Mouse (Mus musculus) forebrain, embryonic 10.5 days (tissue): ENCODE results near the gene Arap1. TPM values are rescaled to one million over a fixed set of nuclear protein-coding genes. Genes with fewer than 3 reads are reported as not detected.
A peak's percentile ranks its signal among the peaks of the same experiment; 100 is the strongest.

Source experiments
- DNase-seq: peaks from one replicate; pipeline ENCODE4 v3.0.0-alpha.2; 2017; ENCODE audit warnings: low spot score; ENCODE audit errors: extremely low spot score
- H3K27ac ChIP-seq: fragments of 300-500 bp; sonication (generic); 2 replicates; pipeline ENCODE4 v1.5.1; 2016; ENCODE audit warnings: mild to moderate bottlenecking
- H3K27me3 ChIP-seq: fragments of 300-500 bp; sonication (generic); 2 replicates; pipeline ENCODE4 v1.6.1; 2016; ENCODE audit warnings: mild to moderate bottlenecking; ENCODE audit not compliant: poor library complexity, severe bottlenecking
- H3K36me3 ChIP-seq: fragments of 300-500 bp; sonication (generic); replicated peaks from 2 replicates; pipeline ENCODE4 v1.6.1; 2016; ENCODE audit warnings: mild to moderate bottlenecking, moderate library complexity
- H3K4me1 ChIP-seq: fragments of 300-500 bp; sonication (generic); 2 replicates; pipeline ENCODE4 v1.6.1; 2016
- H3K4me3 ChIP-seq: fragments of 300-500 bp; sonication (generic); 2 replicates; pipeline ENCODE4 v1.5.1; 2016; ENCODE audit warnings: mild to moderate bottlenecking, moderate library complexity
- H3K9me3 ChIP-seq: fragments of 300-500 bp; sonication (generic); 2 replicates; pipeline ENCODE4 v1.6.1; 2016; ENCODE audit warnings: mild to moderate bottlenecking, moderate library complexity
- WGBS: fragments of 180-500 bp; shearing (Covaris S2); methylation state at CpG from one replicate; pipeline ENCODE4 v1.1.7; 2016; 5-methylcytosine and 5-hydroxymethylcytosine counted together
- polyA plus RNA-seq: library from polyadenylated mRNA; unstranded; fragments of >200 nt; fragmentation: Nextera tagmentation; extraction: Ambion mirVana; gene quantifications from 2 replicates; pipeline ENCODE4 v1.2.1, GENCODE M21; 2016

The Arap1 gene
- polyA plus RNA-seq, 1 experiment from 2014 or later = 12.9 TPM

DNA sequence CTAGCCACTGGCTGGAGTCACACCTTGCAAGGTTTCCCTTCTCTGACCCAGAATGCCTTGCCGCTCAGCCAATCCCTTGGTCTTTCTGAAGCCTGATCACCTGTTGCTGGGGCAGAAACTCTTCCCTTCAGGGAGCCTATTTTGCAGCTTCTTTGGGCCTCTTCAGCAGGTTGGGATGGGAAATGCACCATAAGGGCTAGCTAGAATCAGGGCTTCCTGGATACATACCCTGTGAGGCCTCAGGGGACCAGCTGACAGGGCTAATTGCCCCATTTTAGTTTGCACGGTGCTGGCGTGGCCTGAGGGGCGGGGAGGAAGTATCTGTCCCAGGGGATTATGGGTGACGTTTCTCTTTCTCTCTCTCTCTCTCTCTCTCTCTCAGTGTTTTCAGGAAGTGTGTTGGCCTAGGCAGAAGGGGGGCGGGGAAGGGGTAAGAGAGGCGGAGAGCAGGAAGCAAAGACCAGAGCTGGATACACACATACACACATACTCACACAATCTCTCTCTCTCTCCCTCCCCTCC, 29.9 kb downstream of the Arap1 start:
- Histone ChIP-seq H3K9me3 (no peaks in the 10 kb centered on the region), H3K27ac (peak overlapping the region; percentile 68), H3K4me3 (peak overlapping the region; percentile 29; the same call in 1 of the 2 replicates), H3K27me3 (no peaks in the 10 kb centered on the region), H3K4me1 (peaks cover 31% of the 10 kb centered on the region), H3K36me3 (no peaks in the 10 kb centered on the region)
- DNase-seq = no peak
- 24% methylated on average over 7 of the region's 7 CpGs for WGBS

DNA sequence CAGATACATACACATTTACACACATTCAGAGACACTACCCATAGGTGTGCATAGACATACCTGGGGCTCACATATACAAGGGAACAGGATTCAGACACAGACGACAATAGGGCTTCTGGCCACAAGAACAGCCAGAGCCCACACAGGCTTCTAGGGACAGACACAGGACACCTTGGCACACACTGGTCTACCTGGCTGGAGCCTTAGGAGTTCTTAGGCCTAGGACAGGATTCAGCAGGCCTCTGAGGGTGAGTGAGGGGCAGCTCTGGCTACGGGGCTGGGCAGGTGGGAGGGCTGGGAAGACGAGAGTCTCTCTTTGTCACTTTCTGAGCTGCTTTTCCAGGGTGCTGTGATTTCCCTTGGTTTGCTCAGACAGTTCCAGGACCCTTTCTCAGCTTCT, 30.4 kb downstream of the Arap1 start:
- no peak overlapping the region for H3K4me3 ChIP-seq
- H3K27me3 ChIP-seq = no peaks in the 10 kb centered on the region
- no peak for DNase-seq
- H3K9me3 ChIP-seq = no peaks in the 10 kb centered on the region
- 67% methylated on average over 3 of the region's 3 CpGs for WGBS
- H3K4me1 ChIP-seq = peaks cover 31% of the 10 kb centered on the region
- no peaks in the 10 kb centered on the region for H3K36me3 ChIP-seq
- peak overlapping the region; percentile 68 for H3K27ac ChIP-seq

DNA sequence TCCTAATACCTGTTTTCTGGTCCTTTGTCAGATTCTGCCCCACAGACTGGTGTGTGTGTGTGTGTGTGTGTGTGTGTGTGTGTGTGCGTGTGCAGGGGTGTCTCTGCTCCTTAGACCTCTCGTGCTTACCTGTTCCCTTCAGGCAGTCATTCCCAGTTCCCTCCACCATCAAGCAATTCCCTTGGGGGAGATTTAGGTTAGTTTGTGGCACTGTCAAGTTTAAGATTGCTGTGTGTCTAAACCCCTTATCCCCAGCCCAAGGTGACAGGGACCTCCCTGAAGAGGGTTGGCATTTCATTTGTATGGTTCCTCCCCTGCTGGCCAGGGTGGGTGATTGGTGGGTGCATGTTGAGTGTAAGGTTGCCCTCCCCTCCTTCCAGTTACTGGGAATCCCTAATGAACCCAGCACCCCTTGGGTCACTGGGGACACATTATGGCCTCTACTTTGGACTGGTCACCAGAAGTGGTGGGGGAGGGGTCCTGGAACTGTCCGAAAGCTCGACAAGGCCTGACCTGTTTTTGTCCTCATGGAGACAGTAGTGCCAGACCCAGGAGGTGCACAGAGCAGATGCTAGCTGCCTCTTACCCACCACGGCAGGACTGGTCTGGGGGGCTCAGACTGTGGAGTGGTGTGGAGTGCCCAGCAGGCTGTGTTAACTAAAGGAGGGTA, 31.1 kb downstream of the Arap1 start:
- Histone ChIP-seq H3K27me3 (no peaks in the 10 kb centered on the region), H3K4me3 (no peak overlapping the region), H3K4me1 (peaks cover 31% of the 10 kb centered on the region), H3K27ac (peak overlapping the region; percentile 68), H3K36me3 (no peaks in the 10 kb centered on the region), H3K9me3 (no peaks in the 10 kb centered on the region)
- no peak for DNase-seq
- 71% methylated on average over 5 of the region's 5 CpGs for WGBS

DNA sequence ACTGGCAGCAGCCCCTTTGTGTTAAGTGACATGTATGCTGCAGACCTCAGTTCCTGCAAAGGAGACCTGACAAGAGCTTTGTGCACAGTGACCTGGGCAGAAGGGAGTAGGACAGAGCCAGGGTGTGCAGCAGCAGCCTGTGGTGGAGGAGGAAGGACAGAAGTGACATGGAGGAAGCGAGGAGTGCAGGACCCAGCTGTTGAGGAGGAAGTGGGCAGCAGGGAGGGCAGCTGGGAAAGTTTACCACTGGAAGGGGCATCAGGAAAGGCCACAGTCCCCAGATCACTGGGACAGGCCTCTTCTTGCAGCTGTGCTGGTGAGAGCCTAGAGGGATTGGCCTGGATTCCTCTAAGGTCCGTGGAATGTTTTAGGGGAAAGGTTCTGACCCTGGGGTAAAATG, 31.9 kb downstream of the Arap1 start:
- DNase-seq = no peak
- peaks cover 33% of the 10 kb centered on the region for H3K4me1 ChIP-seq
- no peaks in the 10 kb centered on the region for H3K27me3 ChIP-seq
- 68% methylated on average over 2 of the region's 2 CpGs for WGBS
- no peaks in the 10 kb centered on the region for H3K36me3 ChIP-seq
- no peaks in the 10 kb centered on the region for H3K9me3 ChIP-seq
- H3K4me3 ChIP-seq = no peak overlapping the region
- peak overlapping the region; percentile 68; the same call in 1 of the 2 replicates for H3K27ac ChIP-seq

DNA sequence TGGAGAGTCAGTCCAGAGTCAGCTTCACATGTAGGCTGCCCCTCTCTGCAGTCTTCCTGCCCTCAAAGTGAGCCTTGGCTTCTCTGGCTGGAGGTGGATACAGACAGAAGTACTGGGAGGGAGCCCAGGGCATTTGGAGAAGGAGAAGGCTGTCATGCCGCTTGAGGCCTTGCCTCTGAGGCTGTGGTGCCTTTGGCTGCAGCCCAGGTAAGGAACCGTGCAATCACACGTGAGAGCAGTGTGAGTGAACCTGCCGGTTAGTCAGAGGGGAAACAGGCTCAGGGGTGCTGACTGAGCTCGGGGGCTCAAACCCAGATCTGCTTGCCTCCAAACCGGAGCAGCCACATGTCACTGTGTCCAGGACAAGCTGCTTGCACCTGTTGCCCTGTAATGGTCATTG, 33.6 kb downstream of the Arap1 start:
- no peak for DNase-seq
- H3K4me3 ChIP-seq = no peak overlapping the region
- H3K27ac ChIP-seq = no peak overlapping the region
- 85% methylated on average over 6 of the region's 6 CpGs for WGBS
- H3K27me3 ChIP-seq = no peaks in the 10 kb centered on the region
- H3K4me1 ChIP-seq = peaks cover 49% of the 10 kb centered on the region
- no peaks in the 10 kb centered on the region for H3K9me3 ChIP-seq
- no peaks in the 10 kb centered on the region for H3K36me3 ChIP-seq

DNA sequence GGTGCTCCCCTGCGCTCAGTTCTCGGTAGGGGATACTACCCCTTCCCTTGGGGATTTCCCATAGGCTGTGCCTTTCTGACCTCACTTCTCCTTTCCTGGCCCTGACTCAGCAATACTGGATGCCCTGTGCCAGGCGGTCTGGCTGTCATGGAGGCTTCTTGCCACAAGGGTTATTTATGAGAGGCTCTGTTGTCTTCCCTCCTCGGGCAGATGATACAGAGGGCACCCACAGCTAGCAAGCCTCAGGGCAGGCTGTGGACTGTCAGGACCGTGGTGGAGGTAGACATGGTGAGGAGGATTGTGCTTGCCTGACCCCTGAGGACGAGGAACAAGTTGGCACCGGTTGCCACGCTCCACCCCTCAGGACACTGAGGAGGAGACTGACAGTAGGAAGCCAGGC, 34.5 kb downstream of the Arap1 start:
- Histone ChIP-seq H3K4me1 (peaks cover 44% of the 10 kb centered on the region), H3K4me3 (no peak overlapping the region), H3K9me3 (no peaks in the 10 kb centered on the region), H3K27me3 (no peaks in the 10 kb centered on the region), H3K27ac (0 out of 2 replicates have a peak overlapping the region, but pooled peaks have one; percentile 45), H3K36me3 (no peaks in the 10 kb centered on the region)
- WGBS = 76% methylated on average over 8 of the region's 8 CpGs
- DNase-seq = no peak

DNA sequence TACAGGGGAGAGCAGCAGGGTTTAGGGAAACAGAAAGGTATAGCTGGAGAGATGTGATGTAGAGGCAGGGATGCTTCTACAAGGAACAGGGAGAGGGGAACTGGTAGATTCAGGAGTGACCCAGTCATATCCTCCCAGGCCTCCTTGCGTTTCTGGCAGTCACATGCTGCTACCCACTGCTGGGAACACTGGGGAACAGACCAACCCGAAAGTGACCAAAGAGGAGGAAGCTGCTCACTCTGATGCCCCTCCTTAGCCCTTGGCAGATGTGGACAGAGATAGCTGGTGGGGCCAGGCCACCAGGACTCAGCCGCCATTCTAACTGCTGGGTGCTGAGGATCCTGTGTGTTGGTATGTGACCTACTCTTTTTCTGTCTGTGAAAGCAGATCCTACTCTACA, 35.9 kb downstream of the Arap1 start:
- no peak overlapping the region for H3K27ac ChIP-seq
- DNase-seq = no peak
- no peak overlapping the region for H3K4me3 ChIP-seq
- H3K36me3 ChIP-seq = no peaks in the 10 kb centered on the region
- H3K27me3 ChIP-seq = no peaks in the 10 kb centered on the region
- no peaks in the 10 kb centered on the region for H3K9me3 ChIP-seq
- peaks cover 30% of the 10 kb centered on the region for H3K4me1 ChIP-seq
- WGBS = 81% methylated on average over 3 of the region's 3 CpGs

DNA sequence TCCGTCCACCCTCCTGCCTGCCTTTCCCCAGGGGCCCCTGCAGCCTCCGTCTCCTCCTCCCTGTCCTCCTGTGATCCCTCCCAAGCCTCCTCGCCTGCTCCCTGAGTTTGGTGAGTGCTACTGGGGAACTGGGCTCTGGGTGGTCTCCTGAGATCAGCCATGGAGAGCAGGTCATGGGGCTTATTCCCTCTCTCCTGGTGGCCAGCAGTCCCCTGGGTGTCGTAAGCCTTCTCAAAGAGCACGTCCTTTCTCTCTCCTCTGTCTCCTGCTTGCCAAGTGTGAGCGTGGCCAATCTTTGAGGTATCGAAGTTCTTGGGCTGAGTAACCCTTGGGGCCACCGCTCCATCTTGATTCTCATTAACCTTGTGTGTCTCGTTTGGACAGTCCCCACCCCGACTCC, 37.1 kb downstream of the Arap1 start:
- H3K4me1 ChIP-seq = peaks cover 18% of the 10 kb centered on the region
- DNase-seq = no peak
- WGBS = 71% methylated on average over 10 of the region's 10 CpGs
- no peaks in the 10 kb centered on the region for H3K27me3 ChIP-seq
- H3K4me3 ChIP-seq = no peak overlapping the region
- H3K36me3 ChIP-seq = no peaks in the 10 kb centered on the region
- H3K9me3 ChIP-seq = no peaks in the 10 kb centered on the region
- peak overlapping the region; percentile 67 for H3K27ac ChIP-seq

DNA sequence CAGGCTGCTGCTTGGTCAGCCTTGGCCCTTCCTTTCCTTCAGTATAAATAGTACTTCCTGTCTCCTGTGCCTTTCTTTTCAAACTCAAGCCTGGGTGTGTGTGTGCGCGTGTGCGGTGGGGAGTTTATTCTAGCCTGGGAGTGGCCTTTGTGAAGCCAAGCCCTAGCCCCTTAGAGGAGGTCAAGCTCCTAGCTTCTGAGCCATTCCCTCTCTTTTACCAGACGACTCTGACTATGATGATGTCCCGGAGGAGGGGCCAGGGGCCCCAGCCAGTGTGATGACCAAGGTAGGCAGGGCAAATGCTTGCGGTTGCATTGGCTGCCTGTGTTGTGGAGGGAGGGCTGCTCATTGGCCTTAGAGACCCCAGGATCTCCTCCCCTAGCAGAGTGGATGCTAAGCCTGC, 37.5 kb downstream of the Arap1 start:
- 52% methylated on average over 6 of the region's 6 CpGs for WGBS
- Histone ChIP-seq H3K36me3 (no peaks in the 10 kb centered on the region), H3K4me1 (peaks cover 18% of the 10 kb centered on the region), H3K9me3 (no peaks in the 10 kb centered on the region), H3K4me3 (no peak overlapping the region), H3K27ac (peak overlapping the region; percentile 67), H3K27me3 (no peaks in the 10 kb centered on the region)
- DNase-seq = no peak

DNA sequence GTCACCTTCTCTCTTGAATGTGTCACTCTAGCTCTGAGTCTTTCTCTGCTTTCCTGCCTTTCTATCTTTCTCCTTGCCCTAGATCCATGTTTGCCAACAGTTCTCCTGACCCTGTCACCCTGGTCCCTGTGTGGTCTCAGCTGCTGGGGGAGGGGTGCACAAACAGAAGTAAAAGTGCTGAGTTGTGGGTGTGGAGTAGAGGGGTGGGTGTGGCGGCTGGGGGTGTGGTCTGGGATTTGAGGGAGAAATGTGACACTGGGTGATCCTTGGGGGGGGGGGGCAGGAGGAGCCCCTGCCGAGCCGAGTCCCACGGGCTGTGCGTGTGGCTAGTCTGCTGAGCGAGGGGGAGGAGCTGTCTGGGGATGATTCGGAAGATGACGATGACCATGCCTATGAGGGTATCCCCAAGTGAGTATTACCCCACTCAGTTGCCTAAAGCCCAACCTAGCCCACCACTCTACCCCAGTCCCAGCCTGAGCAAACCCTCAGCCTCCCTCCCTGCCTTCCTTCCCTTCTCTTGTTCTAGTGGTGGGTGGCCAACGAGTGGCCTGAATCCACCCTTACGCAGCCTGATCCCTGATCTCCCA, 38.1 kb downstream of the Arap1 start:
- no peaks in the 10 kb centered on the region for H3K9me3 ChIP-seq
- no peak overlapping the region for H3K4me3 ChIP-seq
- H3K27ac ChIP-seq = peak overlapping the region; percentile 26; the same call in 1 of the 2 replicates
- WGBS = 66% methylated on average over 10 of the region's 10 CpGs
- H3K36me3 ChIP-seq = no peaks in the 10 kb centered on the region
- H3K27me3 ChIP-seq = no peaks in the 10 kb centered on the region
- DNase-seq = no peak
- H3K4me1 ChIP-seq = peaks cover 18% of the 10 kb centered on the region

DNA sequence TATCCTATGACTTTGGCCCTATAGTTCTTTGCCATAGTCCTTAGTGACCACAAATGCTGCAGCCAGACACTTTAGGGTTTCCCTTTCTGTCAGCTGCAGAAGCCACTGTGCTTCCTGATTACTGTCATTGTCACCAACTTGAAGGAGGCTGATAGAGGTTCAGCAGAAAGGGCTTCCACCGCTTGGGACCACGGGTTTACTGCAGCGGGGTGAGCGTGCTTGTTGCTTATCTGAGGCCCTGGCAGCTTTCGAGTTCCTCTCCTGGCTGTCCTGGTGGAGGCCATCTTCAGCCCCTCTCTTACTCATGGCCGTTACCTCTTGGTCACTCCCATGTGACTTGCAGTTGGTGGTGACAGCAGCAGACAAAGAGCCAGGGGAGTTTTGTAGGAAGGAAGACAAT, 41.4 kb downstream of the Arap1 start:
- H3K27ac ChIP-seq = no peak overlapping the region
- 90% methylated on average over 6 of the region's 6 CpGs for WGBS
- peaks cover 39% of the 10 kb centered on the region for H3K4me1 ChIP-seq

DNA sequence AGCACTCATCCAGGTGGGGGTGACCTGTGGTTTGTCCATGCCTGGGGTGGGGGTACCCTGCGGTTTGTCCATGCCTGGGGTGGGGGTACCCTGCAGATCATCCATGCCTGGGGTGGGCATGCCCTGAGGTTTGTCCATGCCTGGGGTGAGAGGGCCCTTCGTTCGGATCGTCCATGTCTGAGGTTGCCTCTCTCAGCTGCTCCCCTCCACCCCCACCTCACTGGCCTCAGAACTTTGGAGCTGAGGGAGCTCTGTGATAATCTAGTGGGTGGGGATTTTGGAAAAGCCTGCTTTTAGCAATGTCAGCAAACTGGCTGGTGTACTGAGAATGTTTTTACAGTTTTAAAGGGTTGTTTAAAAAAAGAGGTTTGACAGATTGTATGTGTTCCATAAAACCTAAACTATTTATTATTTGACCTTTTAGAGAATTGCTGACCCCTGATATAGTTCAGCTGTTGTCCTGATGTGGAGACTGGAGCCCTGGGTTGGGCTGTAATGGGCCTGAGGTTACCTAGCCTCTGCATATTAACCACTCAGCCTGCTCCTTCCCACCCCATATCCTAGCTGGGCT, 44.1 kb downstream of the Arap1 start:
- no peak for DNase-seq
- Histone ChIP-seq H3K27ac (peak overlapping the region; percentile 79; the same call in 1 of the 2 replicates), H3K4me1 (peaks cover 32% of the 10 kb centered on the region), H3K36me3 (no peaks in the 10 kb centered on the region), H3K27me3 (no peaks in the 10 kb centered on the region), H3K9me3 (no peaks in the 10 kb centered on the region), H3K4me3 (no peak overlapping the region)
- 86% methylated on average over 4 of the region's 4 CpGs for WGBS

More for the DNA sequence above, 41.4 kb downstream of the Arap1 start:
- Histone ChIP-seq H3K4me3 (no peak overlapping the region), H3K36me3 (no peaks in the 10 kb centered on the region), H3K27me3 (no peaks in the 10 kb centered on the region), H3K9me3 (no peaks in the 10 kb centered on the region)
- DNase-seq = no peak

DNA sequence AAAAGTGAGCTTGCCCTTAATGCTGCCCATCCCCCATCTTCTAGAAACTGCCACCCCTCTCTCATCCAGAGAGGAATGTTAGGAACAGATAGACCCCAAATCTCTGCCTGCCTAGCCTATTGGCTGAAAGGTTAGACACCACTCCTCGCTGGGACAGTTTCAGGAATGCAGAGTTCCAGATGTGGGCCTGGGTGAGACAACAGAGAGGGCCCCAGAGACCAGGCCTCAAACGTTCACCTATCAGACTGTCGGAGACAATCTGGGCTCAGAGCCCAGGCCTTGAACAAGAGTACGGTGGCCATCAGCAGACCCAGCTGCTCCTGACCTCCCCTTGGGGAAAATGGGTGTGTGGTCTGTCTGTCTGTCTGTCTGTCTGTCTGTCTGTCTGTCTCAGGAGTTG, 45.1 kb downstream of the Arap1 start:
- WGBS = 62% methylated on average over 4 of the region's 4 CpGs
- H3K4me3 ChIP-seq = no peak overlapping the region
- H3K36me3 ChIP-seq = no peaks in the 10 kb centered on the region
- peaks cover 32% of the 10 kb centered on the region for H3K4me1 ChIP-seq
- H3K9me3 ChIP-seq = no peaks in the 10 kb centered on the region
- no peaks in the 10 kb centered on the region for H3K27me3 ChIP-seq
- H3K27ac ChIP-seq = peak overlapping the region; percentile 79
- no peak for DNase-seq
